ENCODE assay signal across 8 mouse cellular contexts in the genomic region with DNA sequence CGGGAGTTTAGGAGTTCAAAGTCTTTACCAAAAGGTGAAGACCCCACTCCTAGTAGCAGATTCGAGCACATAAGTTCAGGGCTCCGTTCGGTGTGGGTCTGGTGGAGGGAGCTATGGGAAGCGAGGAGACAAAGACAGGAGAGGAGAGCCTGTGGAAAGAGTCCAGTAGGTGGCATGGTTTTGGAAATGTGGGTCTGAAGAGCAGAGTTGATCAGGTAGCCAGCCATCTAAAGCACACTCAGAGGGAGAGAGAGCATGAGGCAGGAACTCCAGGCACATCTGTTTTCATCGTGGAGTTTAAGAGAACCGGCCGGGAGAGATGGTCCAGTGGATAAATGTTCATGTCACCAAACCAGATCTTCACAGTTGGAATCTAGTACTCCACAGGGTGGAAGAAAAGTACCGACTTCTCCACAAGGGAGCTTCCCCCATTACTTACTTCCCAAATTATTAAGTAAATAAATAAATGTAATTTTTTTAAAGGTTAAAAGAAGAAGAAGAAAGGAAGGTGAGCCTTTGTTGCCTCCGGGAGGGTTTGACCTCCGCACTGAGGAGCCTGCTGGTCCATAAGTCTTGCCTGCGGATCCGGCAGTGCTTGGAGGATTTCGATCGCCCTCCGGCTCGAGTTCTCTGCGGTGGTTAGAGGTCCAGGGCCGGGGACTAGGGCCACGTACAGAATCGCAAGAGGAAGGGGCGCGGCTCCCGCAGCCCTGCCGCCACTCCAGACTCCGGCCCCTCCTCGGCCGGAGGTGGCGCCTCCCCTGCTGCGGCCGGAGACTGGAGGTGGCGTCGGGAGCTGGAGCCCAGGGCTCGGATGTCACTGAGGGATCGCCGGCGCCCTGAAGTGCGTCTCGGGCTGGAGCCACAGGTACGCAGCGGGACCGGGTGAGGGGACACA. TPM values are rescaled to one million over a fixed set of nuclear protein-coding genes. Genes with fewer than 3 reads are reported as not detected.
DNase-seq lines count a peak whose midpoint lies in the region; ATAC-seq and TF ChIP-seq lines count a peak whose summit lies in the region.

A gene (minus strand): TSS at position 637 of the 898 bp plus-strand sequence.
A gene (plus strand): TSS at position 732 of the 898 bp plus-strand sequence.

- 5% methylated on average over 42 of the region's 42 CpGs for WGBS in forebrain, postnatal 0 days
- WGBS in hindbrain, embryonic 11.5 days: 5% methylated on average over 42 of the region's 42 CpGs
- 2% methylated on average over 32 of the region's 42 CpGs for WGBS in limb, embryonic 14.5 days
- 6% methylated on average over 42 of the region's 42 CpGs for WGBS in midbrain, embryonic 13.5 days

- H3K4me1 ChIP-seq in forebrain, postnatal 0 days (ENCODE audit: insufficient read depth): peaks cover 5% of the 10 kb centered on the region; the same call in 1 of the 2 replicates
- H3K4me1 ChIP-seq in hindbrain, embryonic 11.5 days (replicated peaks; ENCODE audit: control insufficient read depth, insufficient read depth, low read length): no peaks in the 10 kb centered on the region
- peaks cover 7% of the 10 kb centered on the region; the same call in 1 of the 2 replicates for H3K4me1 ChIP-seq in limb, embryonic 14.5 days (ENCODE audit: control insufficient read depth, insufficient read depth, low read length)
- peaks cover 11% of the 10 kb centered on the region for H3K4me1 ChIP-seq in midbrain, embryonic 13.5 days (replicated peaks)

- peak within 1 kb of the TSS; percentile 43 for H3K4me3 ChIP-seq in forebrain, postnatal 0 days (ENCODE audit: low read depth, low read length)
- peak within 1 kb of the TSS; percentile 38 for H3K4me3 ChIP-seq in hindbrain, embryonic 11.5 days (ENCODE audit: low read depth, low read length)
- peak within 1 kb of the TSS; percentile 51 for H3K4me3 ChIP-seq in limb, embryonic 14.5 days (replicated peaks; ENCODE audit: low read length)
- H3K4me3 ChIP-seq in midbrain, embryonic 13.5 days (replicated peaks): peak within 1 kb of the TSS; percentile 46

- peak within 1 kb of the TSS; percentile 43 for H3K9ac ChIP-seq in forebrain, postnatal 0 days
- peak within 1 kb of the TSS; percentile 53 for H3K9ac ChIP-seq in hindbrain, embryonic 11.5 days (ENCODE audit: low read depth, low read length)
- H3K9ac ChIP-seq in limb, embryonic 14.5 days (ENCODE audit: low read depth, low read length, severe bottlenecking): peak within 1 kb of the TSS; percentile 68
- peak within 1 kb of the TSS; percentile 63 for H3K9ac ChIP-seq in midbrain, embryonic 13.5 days (replicated peaks)

- DNase-seq in ES-CJ7 (ENCODE audit: low read depth, low spot score): peak; percentile 79
- peak; percentile 70 for DNase-seq in adrenal gland, postnatal 25 days
- peak; percentile 44 for DNase-seq in forebrain, postnatal 0 days
- DNase-seq in hindbrain, embryonic 11.5 days (ENCODE audit: low spot score): peak; percentile 73
- DNase-seq in limb, embryonic 14.5 days (ENCODE audit: low spot score): peak; percentile 61
- no peak for DNase-seq in thymus, adult 18-20 months

- no peaks in the 10 kb centered on the region for H3K36me3 ChIP-seq in forebrain, postnatal 0 days (ENCODE audit: insufficient read depth)
- no peaks in the 10 kb centered on the region for H3K36me3 ChIP-seq in hindbrain, embryonic 11.5 days (ENCODE audit: control insufficient read depth, insufficient read depth, low read length)
- no peaks in the 10 kb centered on the region for H3K36me3 ChIP-seq in limb, embryonic 14.5 days (ENCODE audit: control insufficient read depth, insufficient read depth, low read length)
- no peaks in the 10 kb centered on the region for H3K36me3 ChIP-seq in midbrain, embryonic 13.5 days

- no peaks in the 10 kb centered on the region for H3K9me3 ChIP-seq in forebrain, postnatal 0 days (ENCODE audit: low read length)
- no peaks in the 10 kb centered on the region for H3K9me3 ChIP-seq in hindbrain, embryonic 11.5 days (ENCODE audit: control insufficient read depth, low read length)
- no peaks in the 10 kb centered on the region for H3K9me3 ChIP-seq in limb, embryonic 14.5 days (ENCODE audit: control insufficient read depth, low read length)
- H3K9me3 ChIP-seq in midbrain, embryonic 13.5 days: no peaks in the 10 kb centered on the region

- TF ChIP-seq CTCF in forebrain, postnatal 0 days (IDR thresholded peaks at IDR 0.05; ENCODE audit: low read depth): peak; percentile 48

- H3K27me3 ChIP-seq in forebrain, postnatal 0 days (ENCODE audit: insufficient read depth, low read length): peaks cover 8% of the 10 kb centered on the region
- H3K27me3 ChIP-seq in hindbrain, embryonic 11.5 days (ENCODE audit: control insufficient read depth, insufficient read depth, low read length): peaks cover 29% of the 10 kb centered on the region
- no peaks in the 10 kb centered on the region for H3K27me3 ChIP-seq in limb, embryonic 14.5 days (ENCODE audit: control insufficient read depth, insufficient read depth, low read length)
- peaks cover 65% of the 10 kb centered on the region for H3K27me3 ChIP-seq in midbrain, embryonic 13.5 days

- peak; percentile 60 for ATAC-seq in forebrain, postnatal 0 days
- peak; percentile 59 for ATAC-seq in hindbrain, embryonic 11.5 days (ENCODE audit: low FRiP score)
- peak; percentile 92 for ATAC-seq in limb, embryonic 14.5 days (ENCODE audit: low FRiP score, low read depth)
- peak; percentile 71; the same call in 1 of the 2 replicates for ATAC-seq in midbrain, embryonic 13.5 days
- no peak for ATAC-seq in activated CD4-positive, CD25-positive, alpha-beta regulatory T cell, adult 4 months

- peak; percentile 56; the same call in 1 of the 2 replicates for TF ChIP-seq POLR2A in limb, embryonic 14.5 days (IDR thresholded peaks at IDR 0.05; ENCODE audit: borderline replicate concordance, extremely low read depth, insufficient read depth, insufficient read length)

- no peak within 1 kb of the TSS for H3K27ac ChIP-seq in forebrain, postnatal 0 days (ENCODE audit: low read depth, low read length)
- no peak within 1 kb of the TSS for H3K27ac ChIP-seq in hindbrain, embryonic 11.5 days (ENCODE audit: low read depth, low read length)
- H3K27ac ChIP-seq in limb, embryonic 14.5 days (replicated peaks; ENCODE audit: low read depth, low read length): no peak within 1 kb of the TSS; the same call in 1 of the 2 replicates
- no peak within 1 kb of the TSS for H3K27ac ChIP-seq in midbrain, embryonic 13.5 days

- H3K4me2 ChIP-seq in forebrain, postnatal 0 days (ENCODE audit: low read depth): peak within 1 kb of the TSS; percentile 77
- peak within 1 kb of the TSS; percentile 86 for H3K4me2 ChIP-seq in hindbrain, embryonic 11.5 days (replicated peaks; ENCODE audit: low read depth, low read length)
- peak within 1 kb of the TSS; percentile 87 for H3K4me2 ChIP-seq in limb, embryonic 14.5 days (replicated peaks; ENCODE audit: low read depth, low read length, severe bottlenecking)
- peak within 1 kb of the TSS; percentile 80 for H3K4me2 ChIP-seq in midbrain, embryonic 13.5 days (replicated peaks)

RNA-seq across cellular contexts. Expression of the first gene that starts in this region (rescaled TPM):
- 0.30 TPM in 1 of 2 replicates, not detected in the other for total RNA-seq in adrenal gland, postnatal 25 days (2021)
- total RNA-seq in forebrain, postnatal 0 days (2014; rRNA removed): not detected in 2 replicates
- not detected in 2 replicates for polyA plus RNA-seq in forebrain, postnatal 0 days (2015; fragmentation: Nextera tagmentation; extraction: Ambion mirVana)
- polyA plus RNA-seq in hindbrain, embryonic 11.5 days (2014; fragmentation: Nextera tagmentation; extraction: Ambion mirVana): 0.19 TPM in 1 of 2 replicates, not detected in the other
- 0.41 and 0.83 TPM in 2 replicates for polyA plus RNA-seq in limb, embryonic 14.5 days (2012; rRNA removed)
- 0.08 TPM in 1 of 2 replicates, not detected in the other for polyA plus RNA-seq in limb, embryonic 14.5 days (2014; fragmentation: Nextera tagmentation; extraction: Ambion mirVana)
- polyA plus RNA-seq in midbrain, embryonic 13.5 days (2015; fragmentation: Nextera tagmentation; extraction: Ambion mirVana): not detected in 2 replicates
- under 1 TPM in 1 of 2 experiments, not detected in 1; 0.33 TPM for polyA plus RNA-seq in activated CD4-positive, CD25-positive, alpha-beta regulatory T cell, adult 4 months (2017; shearing (Covaris generic))

RNA-seq across cellular contexts. Expression of the second gene that starts in this region (rescaled TPM):
- 3.4 and 4.6 TPM in 2 replicates for total RNA-seq in adrenal gland, postnatal 25 days (2021)
- total RNA-seq in forebrain, postnatal 0 days (2014; rRNA removed): 3.0 and 4.9 TPM in 2 replicates
- 2.0 TPM in 2 replicates for polyA plus RNA-seq in forebrain, postnatal 0 days (2015; fragmentation: Nextera tagmentation; extraction: Ambion mirVana)
- polyA plus RNA-seq in hindbrain, embryonic 11.5 days (2014; fragmentation: Nextera tagmentation; extraction: Ambion mirVana): 2.1 and 2.9 TPM in 2 replicates
- 7.1 and 9.1 TPM in 2 replicates for polyA plus RNA-seq in limb, embryonic 14.5 days (2012; rRNA removed)
- polyA plus RNA-seq in limb, embryonic 14.5 days (2014; fragmentation: Nextera tagmentation; extraction: Ambion mirVana): 3.9 and 6.2 TPM in 2 replicates
- 1.8 and 2.2 TPM in 2 replicates for polyA plus RNA-seq in midbrain, embryonic 13.5 days (2015; fragmentation: Nextera tagmentation; extraction: Ambion mirVana)
- polyA plus RNA-seq in activated CD4-positive, CD25-positive, alpha-beta regulatory T cell, adult 4 months (2017; shearing (Covaris generic)): under 1 TPM in 1 of 2 experiments, not detected in 1; 0.36 TPM

Comparison
In these comparisons a context has a peak if more than half of its experiments do, and no peak if none do; other contexts are left out.
1. DNase-seq: peak in ES-CJ7 (single experiment), adrenal gland, postnatal 25 days (single experiment), forebrain, postnatal 0 days (single experiment), hindbrain, embryonic 11.5 days (single experiment) and limb, embryonic 14.5 days (single experiment); none in thymus, adult 18-20 months (0 of 2).
2. Peak in every context shown above with its lines, with median percentiles within 50 percentile points of each other: H3K4me2 ChIP-seq, H3K4me3 ChIP-seq and H3K9ac ChIP-seq.